Mouse (Mus musculus): Measurements from ENCODE around the gene Gsto1. TPM values are rescaled to one million over a fixed set of nuclear protein-coding genes. Genes with fewer than 3 reads are reported as not detected.

Gsto1 gene
- total and polyA plus RNA-seq, 3 experiments, result 143 to 461 (median 190) TPM

DNA sequence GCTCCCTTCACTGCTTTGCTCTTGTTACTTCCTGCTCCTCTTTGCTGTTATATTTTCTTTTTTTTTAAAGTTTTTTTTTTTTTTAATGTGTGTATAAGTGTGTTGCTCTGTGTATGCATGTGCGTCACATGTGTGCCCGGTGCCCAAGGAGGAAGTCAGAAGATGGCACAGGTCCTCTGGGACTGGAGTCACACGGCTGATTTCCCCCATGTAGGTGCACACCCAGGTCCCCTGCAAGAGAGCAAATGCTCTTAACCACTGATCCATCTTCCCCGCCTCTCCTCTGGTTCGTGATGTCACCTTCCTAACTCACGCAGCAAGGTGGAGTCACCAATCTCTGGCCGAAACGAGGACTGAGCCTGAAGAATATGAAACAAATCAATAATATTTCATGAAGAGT is 33.3 kb downstream of the Gsto1 start:
- no peaks in the 10 kb centered on the region for H3K9me3 ChIP-seq (replicated peaks; ENCODE audit: insufficient read depth, low read length)
- TF ChIP-seq MYC (IDR thresholded peaks at IDR 0.05; ENCODE audit: low read depth, low read length) (no peak), E2F4 (IDR thresholded peaks at IDR 0.05; ENCODE audit: borderline replicate concordance, low read depth, low read length) (no peak), EP300 (IDR thresholded peaks at IDR 0.05; ENCODE audit: low read depth in 1 of 2, low read length in 2 of 2) (no peak), NELFE (IDR thresholded peaks at IDR 0.05; ENCODE audit: low read depth, low read length) (no peak), BHLHE40 (IDR thresholded peaks at IDR 0.05; ENCODE audit: borderline replicate concordance, low read depth, low read length) (no peak), CTCF (IDR thresholded peaks at IDR 0.05 in 2 of 3, conservative IDR thresholded peaks at IDR 0.05 in 1 of 3; ENCODE audit: control insufficient read depth in 1 of 3, insufficient read depth in 1 of 3, low read depth in 2 of 3, low read length in 3 of 3, poor library complexity in 1 of 3, severe bottlenecking in 1 of 3) (no peak), MXI1 (IDR thresholded peaks at IDR 0.05; ENCODE audit: low read depth, low read length) (no peak), MAZ (IDR thresholded peaks at IDR 0.05; ENCODE audit: low read depth, low read length) (no peak), MAX (IDR thresholded peaks at IDR 0.05; ENCODE audit: low read length) (no peak)
- no peaks in the 10 kb centered on the region for H3K36me3 ChIP-seq (ENCODE audit: control insufficient read depth in 1 of 2, insufficient read depth in 2 of 2, low read length in 2 of 2)
- H3K27me3 ChIP-seq (ENCODE audit: control insufficient read depth in 1 of 2, insufficient read depth in 2 of 2, low read length in 2 of 2), result no peaks in the 10 kb centered on the region
- 0 out of 4 replicates have a peak, but pooled peaks cover 0 to 3% of the 10 kb centered on the region in 2 experiments for H3K4me1 ChIP-seq (ENCODE audit: control insufficient read depth in 1 of 2, insufficient read depth in 2 of 2, low read length in 2 of 2)
- no peaks in the 10 kb centered on the region for H3K79me2 ChIP-seq (ENCODE audit: control insufficient read depth, insufficient read depth, low read length, poor library complexity)
- no peak for DNase-seq (ENCODE audit: low read depth, low spot score)
- no peak overlapping the region for H3K27ac ChIP-seq (ENCODE audit: control insufficient read depth, low read depth, low read length)
- H3K4me3 ChIP-seq (ENCODE audit: control insufficient read depth in 1 of 2, insufficient read depth in 1 of 2, low read depth in 2 of 2, low read length in 2 of 2), result no peak overlapping the region
- H3K9ac ChIP-seq (ENCODE audit: control insufficient read depth, low read depth, low read length, poor library complexity, severe bottlenecking), result no peak overlapping the region

DNA sequence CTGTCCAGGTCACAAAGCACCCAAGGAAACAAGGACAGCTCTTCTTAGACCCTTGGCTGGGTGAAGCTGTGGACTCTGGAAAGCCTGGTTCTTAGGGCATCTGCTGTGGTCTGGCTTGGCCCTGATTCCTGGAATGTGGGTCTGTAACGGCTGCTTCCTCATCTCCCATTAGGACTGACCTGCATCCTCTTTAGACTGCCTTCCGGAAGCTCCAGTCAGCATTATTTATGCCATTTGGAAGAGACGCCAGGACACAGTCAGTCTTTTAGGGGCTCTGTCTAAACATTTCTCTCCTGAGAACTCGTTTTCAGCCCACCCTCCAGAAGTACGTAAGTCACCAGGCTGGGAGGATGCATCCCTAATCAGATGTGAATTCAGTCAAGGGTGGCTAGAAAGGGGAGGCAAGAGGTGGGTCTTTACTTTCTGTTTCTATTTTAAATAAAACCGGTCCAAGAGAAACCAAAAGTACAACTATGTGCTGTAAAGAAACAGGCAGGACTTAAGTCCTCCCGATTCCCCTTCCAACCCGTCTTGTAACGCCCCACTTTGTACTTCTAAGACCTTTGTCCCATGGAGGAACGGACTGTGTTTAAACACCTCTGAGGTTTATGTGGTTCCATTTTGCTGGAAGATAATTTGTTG is 35.8 kb downstream of the Gsto1 start:
- Histone ChIP-seq H3K4me1 (ENCODE audit: control insufficient read depth in 1 of 2, insufficient read depth in 2 of 2, low read length in 2 of 2) (no peaks in the 10 kb centered on the region), H3K27ac (ENCODE audit: control insufficient read depth, low read depth, low read length) (no peak overlapping the region), H3K27me3 (ENCODE audit: control insufficient read depth in 1 of 2, insufficient read depth in 2 of 2, low read length in 2 of 2) (no peaks in the 10 kb centered on the region), H3K36me3 (ENCODE audit: control insufficient read depth in 1 of 2, insufficient read depth in 2 of 2, low read length in 2 of 2) (no peaks in the 10 kb centered on the region), H3K4me3 (ENCODE audit: control insufficient read depth in 1 of 2, insufficient read depth in 1 of 2, low read depth in 2 of 2, low read length in 2 of 2) (no peak overlapping the region), H3K9me3 (replicated peaks; ENCODE audit: insufficient read depth, low read length) (no peaks in the 10 kb centered on the region), H3K9ac (ENCODE audit: control insufficient read depth, low read depth, low read length, poor library complexity, severe bottlenecking) (no peak overlapping the region), H3K79me2 (ENCODE audit: control insufficient read depth, insufficient read depth, low read length, poor library complexity) (no peaks in the 10 kb centered on the region)
- no peak for TF ChIP-seq EP300 (IDR thresholded peaks at IDR 0.05; ENCODE audit: low read depth in 1 of 2, low read length in 2 of 2)
- no peak for TF ChIP-seq MXI1 (IDR thresholded peaks at IDR 0.05; ENCODE audit: low read depth, low read length)
- TF ChIP-seq GABPA (IDR thresholded peaks at IDR 0.05; ENCODE audit: low read depth, low read length), result no peak
- no peak for TF ChIP-seq ZNF384 (IDR thresholded peaks at IDR 0.05; ENCODE audit: low read depth, low read length)
- no peak for TF ChIP-seq POLR2AphosphoS2 (IDR thresholded peaks at IDR 0.05; ENCODE audit: low read length)
- TF ChIP-seq POLR2AphosphoS5 (IDR thresholded peaks at IDR 0.05; ENCODE audit: borderline replicate concordance, low read depth, low read length), result no peak
- no peak for TF ChIP-seq MYB (IDR thresholded peaks at IDR 0.05; ENCODE audit: low read depth, low read length)
- TF ChIP-seq ZMIZ1 (IDR thresholded peaks at IDR 0.05; ENCODE audit: low read depth, low read length), result no peak
- no peak for DNase-seq (ENCODE audit: low read depth, low spot score)
